Mouse (Mus musculus) CH12.LX (cell line): ENCODE measurements around the gene Triobp. TPM values are rescaled to one million over a fixed set of nuclear protein-coding genes. Genes with fewer than 3 reads are reported as not detected.

ENCODE experiments used
- DNase-seq: peaks from one replicate; pipeline ENCODE4 v3.0.0-alpha.2; 2013; ENCODE audit errors: extremely low read depth
- H3K27ac ChIP-seq: 2 replicates; pipeline ENCODE4 v1.5.1; 2012; ENCODE audit warnings: low read depth, mild to moderate bottlenecking, control low read depth, moderate library complexity; ENCODE audit not compliant: insufficient read depth
- H3K27me3 ChIP-seq: replicated peaks from 2 replicates; pipeline ENCODE3; 2012; ENCODE audit warnings: inconsistent platforms
- H3K36me3 ChIP-seq, 2 experiments: replicated peaks in 1 of 2; 2 replicates each; pipeline versions ENCODE3 to v1.6.1; 2012; ENCODE audit warnings: inconsistent platforms in 1 of 2, low read length in 1 of 2, mild to moderate bottlenecking in 1 of 2, mixed read lengths in 1 of 2, moderate library complexity in 1 of 2; ENCODE audit not compliant: control insufficient read depth in 1 of 2, insufficient read depth in 1 of 2
- H3K4me1 ChIP-seq, 2 experiments: 2 replicates each; pipeline ENCODE4 v1.6.1; 2012; ENCODE audit warnings: inconsistent platforms in 1 of 2, moderate library complexity in 1 of 2; ENCODE audit not compliant: insufficient read depth in 2 of 2, control insufficient read depth in 1 of 2
- H3K4me2 ChIP-seq: 2 replicates; pipeline ENCODE4 v1.6.1; 2012; ENCODE audit warnings: low read depth, mild to moderate bottlenecking, control low read depth; ENCODE audit not compliant: poor library complexity, insufficient read depth, severe bottlenecking
- H3K4me3 ChIP-seq, 3 experiments: fragments of 150-350 bp in 1 of 3; sonication (generic) in 1 of 3; replicated peaks in 1 of 3; 2 replicates each; pipeline versions ENCODE3 to v1.5.1; 2011 to 2012; ENCODE audit warnings: low read depth in 2 of 3, low read length in 2 of 3, mild to moderate bottlenecking in 2 of 3, moderate library complexity in 2 of 3, control low read depth in 1 of 3, improper control_type of control experiment in 1 of 3, inconsistent platforms in 1 of 3, mixed read lengths in 1 of 3; ENCODE audit not compliant: poor library complexity in 1 of 3
- H3K79me2 ChIP-seq: replicated peaks from 2 replicates; pipeline ENCODE4 v1.6.1; 2012; ENCODE audit warnings: mild to moderate bottlenecking, moderate library complexity; ENCODE audit not compliant: control insufficient read depth, poor library complexity, insufficient read depth, severe bottlenecking; ENCODE audit errors: extremely low read depth
- H3K9ac ChIP-seq: 2 replicates; pipeline ENCODE4 v1.6.1; 2012; ENCODE audit warnings: low read depth, mild to moderate bottlenecking, control low read depth, moderate library complexity; ENCODE audit not compliant: insufficient read depth
- H3K9me3 ChIP-seq: replicated peaks from 2 replicates; pipeline ENCODE3; 2012; ENCODE audit warnings: low read length, inconsistent platforms, mixed read lengths
- BHLHE40 ChIP-seq: IDR thresholded peaks from 2 replicates; pipeline ENCODE4 v1.6.1; 2011; ENCODE audit warnings: mild to moderate bottlenecking, low read depth, low read length, improper control_type of control experiment
- CTCF ChIP-seq, 2 experiments: IDR thresholded peaks in 1 of 2; conservative IDR thresholded peaks in 1 of 2; 2 replicates each; pipeline ENCODE4 v1.5.1; 2011 to 2012; ENCODE audit warnings: low read depth in 2 of 2, low read length in 2 of 2, improper control_type of control experiment in 1 of 2, inconsistent platforms in 1 of 2, mild to moderate bottlenecking in 1 of 2, moderate library complexity in 1 of 2
- E2F4 ChIP-seq: IDR thresholded peaks from 2 replicates; pipeline ENCODE4 v1.6.1; 2011; ENCODE audit warnings: low read depth, low read length, improper control_type of control experiment; ENCODE audit not compliant: insufficient replicate concordance
- ELF1 ChIP-seq: IDR thresholded peaks from 2 replicates; pipeline ENCODE4 v1.6.1; 2014; ENCODE audit warnings: low read depth, mild to moderate bottlenecking, inconsistent platforms, low read length, improper control_type of control experiment
- EP300 ChIP-seq: IDR thresholded peaks from 2 replicates; pipeline ENCODE4 v1.6.1; 2011; ENCODE audit warnings: low read length, improper control_type of control experiment
- ETS1 ChIP-seq: conservative IDR thresholded peaks from 2 replicates; pipeline ENCODE4 v1.6.1; 2012; ENCODE audit warnings: low read depth, mild to moderate bottlenecking, inconsistent platforms, low read length, improper control_type of control experiment, moderate library complexity
- IRF4 ChIP-seq: IDR thresholded peaks from 2 replicates; pipeline ENCODE4 v1.6.1; 2014; ENCODE audit warnings: low read depth, mild to moderate bottlenecking, inconsistent platforms, low read length, improper control_type of control experiment
- JUN ChIP-seq: IDR thresholded peaks from 2 replicates; pipeline ENCODE4 v1.6.1; 2011; ENCODE audit warnings: low read depth, mild to moderate bottlenecking, low read length, improper control_type of control experiment, moderate library complexity; ENCODE audit not compliant: insufficient read depth
- KAT2A ChIP-seq: IDR thresholded peaks from 2 replicates; pipeline ENCODE4 v1.6.1; 2012; ENCODE audit warnings: low read length, improper control_type of control experiment, inconsistent platforms; ENCODE audit not compliant: insufficient replicate concordance
- MAFK ChIP-seq: IDR thresholded peaks from 2 replicates; pipeline ENCODE4 v1.6.1; 2011; ENCODE audit warnings: low read length, improper control_type of control experiment; ENCODE audit not compliant: insufficient replicate concordance
- MAX ChIP-seq: IDR thresholded peaks from 2 replicates; pipeline ENCODE4 v1.6.1; 2011; ENCODE audit warnings: low read length, improper control_type of control experiment
- MAZ ChIP-seq: IDR thresholded peaks from 2 replicates; pipeline ENCODE4 v1.6.1; 2012; ENCODE audit warnings: low read depth, mild to moderate bottlenecking, inconsistent platforms, low read length, improper control_type of control experiment, moderate library complexity
- MEF2A ChIP-seq: IDR thresholded peaks from 2 replicates; pipeline ENCODE4 v1.6.1; 2014; ENCODE audit warnings: low read depth, mild to moderate bottlenecking, inconsistent platforms, low read length, improper control_type of control experiment, borderline replicate concordance
- MYC ChIP-seq: IDR thresholded peaks from 2 replicates; pipeline ENCODE4 v1.6.1; 2011; ENCODE audit warnings: low read depth, mild to moderate bottlenecking, improper control_type of control experiment, low read length
- NELFE ChIP-seq: IDR thresholded peaks from 2 replicates; pipeline ENCODE4 v1.6.1; 2011; ENCODE audit warnings: low read depth, low read length, improper control_type of control experiment
- NRF1 ChIP-seq: IDR thresholded peaks from 2 replicates; pipeline ENCODE4 v1.6.1; 2014; ENCODE audit warnings: low read depth, mild to moderate bottlenecking, inconsistent platforms, low read length, improper control_type of control experiment, moderate library complexity
- PAX5 ChIP-seq: IDR thresholded peaks from 2 replicates; pipeline ENCODE4 v1.6.1; 2012; ENCODE audit warnings: low read length, inconsistent platforms, mixed read lengths
- POLR2A ChIP-seq: IDR thresholded peaks from 2 replicates; pipeline ENCODE4 v1.6.1; 2011; ENCODE audit warnings: low read depth, mild to moderate bottlenecking, improper control_type of control experiment, low read length
- RAD21 ChIP-seq: IDR thresholded peaks from 2 replicates; pipeline ENCODE4 v1.6.1; 2011; ENCODE audit warnings: low read depth, mild to moderate bottlenecking, low read length, improper control_type of control experiment, moderate library complexity
- SIN3A ChIP-seq: IDR thresholded peaks from 2 replicates; pipeline ENCODE4 v1.6.1; 2012; ENCODE audit warnings: low read length, improper control_type of control experiment, inconsistent platforms
- SMC3 ChIP-seq: IDR thresholded peaks from 2 replicates; pipeline ENCODE4 v1.6.1; 2011; ENCODE audit warnings: low read depth, low read length, improper control_type of control experiment
- TCF12 ChIP-seq: IDR thresholded peaks from 2 replicates; pipeline ENCODE4 v1.6.1; 2014; ENCODE audit warnings: low read depth, mild to moderate bottlenecking, inconsistent platforms, low read length, improper control_type of control experiment
- USF1 ChIP-seq: IDR thresholded peaks from 2 replicates; pipeline ENCODE4 v1.6.1; 2014; ENCODE audit warnings: low read depth, mild to moderate bottlenecking, inconsistent platforms, low read length, improper control_type of control experiment
- USF2 ChIP-seq: conservative IDR thresholded peaks from 2 replicates; pipeline ENCODE4 v1.6.1; 2011; ENCODE audit warnings: low read depth, low read length, improper control_type of control experiment
- ZC3H11A ChIP-seq: IDR thresholded peaks from 2 replicates; pipeline ENCODE4 v1.6.1; 2012; ENCODE audit warnings: low read depth, mild to moderate bottlenecking, inconsistent platforms, low read length, improper control_type of control experiment
- ZKSCAN1 ChIP-seq: IDR thresholded peaks from 2 replicates; pipeline ENCODE4 v1.6.1; 2012; ENCODE audit warnings: low read depth, inconsistent platforms, low read length, improper control_type of control experiment, borderline replicate concordance
- ZMIZ1 ChIP-seq: IDR thresholded peaks from 2 replicates; pipeline ENCODE4 v1.6.1; 2012; ENCODE audit warnings: low read depth, mild to moderate bottlenecking, inconsistent platforms, low read length, improper control_type of control experiment
- ZNF384 ChIP-seq: IDR thresholded peaks from 2 replicates; pipeline ENCODE4 v1.6.1; 2012; ENCODE audit warnings: low read depth, low read length, improper control_type of control experiment, inconsistent platforms
- dilution Hi-C: fragments of 300-500 bp; cut with MboI; formaldehyde crosslinking; loops from 2 replicates; pipeline ENCODE4 v1.14.3; 2020; ENCODE audit warnings: low sequenced_read_pairs; ENCODE audit not compliant: extremely low pct_unique_long_range_greater_than_20kb, extremely low pct_ligation_motif_present
- in situ Hi-C: fragments of 300-500 bp; cut with MboI; formaldehyde crosslinking; loops from 3 replicates; pipeline ENCODE4 v1.14.3; 2019; ENCODE audit warnings: low sequenced_read_pairs, low pct_ligation_motif_present, low pct_unique_long_range_greater_than_20kb, mixed read lengths
- polyA plus RNA-seq: library from polyadenylated mRNA; unstranded; fragments of >175 nt; gene quantifications from 2 replicates; pipeline ENCODE4 v1.2.1, GENCODE M21; 2012; ENCODE audit warnings: low read depth; ENCODE audit not compliant: insufficient read length
- total RNA-seq, 2 experiments: library from RNA; depleted of rRNA; stranded (reverse); fragments of 300-350 nt in 1 of 2; fragments of >200 nt in 1 of 2; gene quantifications; 2 replicates each; pipeline ENCODE4 v1.2.3; 2012 to 2014

Gene Triobp
- total and polyA plus RNA-seq, 3 experiments = 11.5 to 31.0 (median 25.5) TPM

DNA sequence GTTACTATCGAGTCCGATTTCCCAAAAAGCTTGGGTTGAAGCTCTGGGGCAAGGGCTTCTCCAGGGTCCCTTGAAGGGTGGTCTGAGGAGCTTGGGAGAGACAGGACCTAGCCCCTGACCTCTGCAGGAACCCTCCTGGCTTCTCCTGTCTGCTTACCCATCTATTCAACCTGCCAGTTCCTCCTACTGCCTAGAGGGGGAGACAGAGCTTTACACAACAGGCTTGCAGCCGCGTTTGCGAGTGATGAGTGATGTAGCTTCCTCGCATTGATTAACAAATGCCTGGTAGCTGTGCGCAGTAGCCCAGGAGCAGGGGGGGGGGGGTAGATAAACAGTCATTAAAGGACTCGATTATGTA lies 31.9 kb upstream of the Triobp start:
- H3K4me1 ChIP-seq = peaks cover 10 to 29% of the 10 kb centered on the region in 2 experiments
- peaks cover 22 to 76% of the 10 kb centered on the region in 2 experiments for H3K36me3 ChIP-seq
- no peaks in the 10 kb centered on the region for H3K79me2 ChIP-seq
- in situ Hi-C loops = loop anchor here (25.0 kb wide), 1 partner anchor 422 kb away; the partner anchor contains the start of genes Maff and Pla2g6
- no peak overlapping the region for H3K4me3 ChIP-seq
- dilution Hi-C loops = no loop called here
- no peaks in the 10 kb centered on the region for H3K27me3 ChIP-seq
- TF ChIP-seq MYC = peak; percentile 53; the same call in 1 of the 2 replicates
- TF ChIP-seq NRF1 = peak; percentile 63; the same call in 1 of the 2 replicates
- no peak for TF ChIP-seq ZMIZ1
- TF ChIP-seq NELFE = peak; percentile 13; the same call in 1 of the 2 replicates
- TF ChIP-seq ELF1 = 0 out of 2 replicates have a peak, but pooled peaks have one; percentile 21
- TF ChIP-seq RAD21 = peak; percentile 97
- TF ChIP-seq MAZ = peak; percentile 55; the same call in 1 of the 2 replicates
- no peak for TF ChIP-seq E2F4
- TF ChIP-seq CTCF (conservative IDR thresholded peaks at IDR 0.05 in 1 of 2, IDR thresholded peaks at IDR 0.05 in 1 of 2; ENCODE audit: low read depth in 2 of 2, low read length in 2 of 2) = peak; percentile 77 to 98
- no peak for TF ChIP-seq KAT2A
- TF ChIP-seq ZC3H11A = peak; percentile 67
- no peak for TF ChIP-seq ZNF384
- no peak for TF ChIP-seq MAFK
- no peak; the same call in 1 of the 2 replicates for TF ChIP-seq SIN3A
- TF ChIP-seq EP300 = no peak
- TF ChIP-seq POLR2A = no peak
- TF ChIP-seq TCF12 = 0 out of 2 replicates have a peak, but pooled peaks have one; percentile 34
- no peak for TF ChIP-seq ETS1
- no peak for TF ChIP-seq ZKSCAN1
- peak; percentile 94 for TF ChIP-seq SMC3
- no peak for TF ChIP-seq USF1
- peak; percentile 58; the same call in 1 of the 2 replicates for TF ChIP-seq IRF4
- peak; percentile 71; the same call in 1 of the 2 replicates for TF ChIP-seq MEF2A
- no peak for TF ChIP-seq JUN
- no peak for TF ChIP-seq BHLHE40
- TF ChIP-seq MAX = no peak
- no peak for TF ChIP-seq USF2
- no peak for TF ChIP-seq PAX5
- peak; percentile 82 for DNase-seq
- no peak overlapping the region for H3K9ac ChIP-seq
- H3K27ac ChIP-seq = no peak overlapping the region
- no peak overlapping the region for H3K4me2 ChIP-seq
- H3K9me3 ChIP-seq = peaks cover 8% of the 10 kb centered on the region
